Mouse (Mus musculus) splenic B cell, adult 2 months (primary cell): ENCODE measurements around the gene Rfx3.

ENCODE experiments used
- DNase-seq: peaks from one replicate; pipeline ENCODE4 v3.0.0-alpha.2; 2011; ENCODE audit warnings: low read depth, low spot score
- H3K27me3 ChIP-seq: 2 replicates; pipeline ENCODE4 v1.6.1; 2012; ENCODE audit warnings: mild to moderate bottlenecking, low read length, moderate library complexity, mixed read lengths; ENCODE audit not compliant: control insufficient read depth, poor library complexity, insufficient read depth, severe bottlenecking
- H3K36me3 ChIP-seq: 2 replicates; pipeline ENCODE4 v1.6.1; 2012; ENCODE audit warnings: mild to moderate bottlenecking, low read length, moderate library complexity, mixed read lengths; ENCODE audit not compliant: control insufficient read depth, poor library complexity, insufficient read depth, severe bottlenecking

Gene Rfx3

GRCm38 (mm10) chr19:27718931-27719330, 292.0 kb downstream of the Rfx3 start:
- no peak for DNase-seq
- H3K36me3 ChIP-seq = no peaks in the 10 kb centered on the region
- H3K27me3 ChIP-seq = no peaks in the 10 kb centered on the region

DNA sequence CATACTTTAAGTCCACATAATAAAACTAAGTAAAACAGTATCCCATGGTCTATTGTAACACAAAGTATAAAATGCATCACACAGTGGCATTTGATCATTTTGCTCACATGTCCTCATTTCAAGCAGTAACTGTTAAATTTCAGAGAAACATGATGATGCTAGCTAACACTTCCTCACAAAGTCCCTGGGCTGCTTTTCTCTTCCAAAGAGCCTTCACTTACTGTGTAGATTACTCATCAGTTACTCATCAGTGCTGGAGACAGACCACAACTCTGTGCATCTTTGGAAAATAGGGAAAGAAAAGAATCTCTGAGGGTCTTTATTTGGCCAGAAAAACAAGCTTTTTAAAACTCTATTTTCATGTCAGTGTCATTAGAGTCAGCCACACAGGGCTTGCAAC, 294.7 kb downstream of the Rfx3 start:
- Histone ChIP-seq H3K36me3 (no peaks in the 10 kb centered on the region), H3K27me3 (no peaks in the 10 kb centered on the region)
- DNase-seq = no peak
